Mouse (Mus musculus) neural tube, embryonic 13.5 days (tissue): Measurements from ENCODE around the gene Lmod2. TPM values are rescaled to one million over a fixed set of nuclear protein-coding genes. Genes with fewer than 3 reads are reported as not detected.

Experiments
- ATAC-seq: fragments of 200-750 bp; cut with Nextera tagmentation; 2 replicates; pipeline ENCODE4 v1.8.0; 2017; ENCODE audit warnings: low read depth, mild to moderate bottlenecking, moderate TSS enrichment, moderate library complexity
- H3K27ac ChIP-seq: fragments of 300-500 bp; sonication (generic); replicated peaks from 2 replicates; pipeline ENCODE4 v1.5.1; 2015; ENCODE audit warnings: moderate library complexity, mild to moderate bottlenecking, inconsistent platforms
- H3K27me3 ChIP-seq: fragments of 300-500 bp; sonication (generic); 2 replicates; pipeline ENCODE4 v1.6.1; 2015; ENCODE audit warnings: mild to moderate bottlenecking, inconsistent platforms
- H3K36me3 ChIP-seq: fragments of 300-500 bp; sonication (generic); 2 replicates; pipeline ENCODE4 v1.6.1; 2015; ENCODE audit warnings: mild to moderate bottlenecking, inconsistent platforms
- H3K4me1 ChIP-seq: fragments of 300-500 bp; sonication (generic); replicated peaks from 2 replicates; pipeline ENCODE4 v1.6.1; 2015; ENCODE audit warnings: inconsistent platforms
- H3K4me2 ChIP-seq: fragments of 300-500 bp; sonication (generic); 2 replicates; pipeline ENCODE4 v1.6.1; 2015; ENCODE audit warnings: inconsistent platforms, mild to moderate bottlenecking, moderate library complexity
- H3K4me3 ChIP-seq: fragments of 300-500 bp; sonication (generic); 2 replicates; pipeline ENCODE4 v1.5.1; 2015; ENCODE audit warnings: mild to moderate bottlenecking, inconsistent platforms
- H3K9ac ChIP-seq: fragments of 300-500 bp; sonication (generic); 2 replicates; pipeline ENCODE4 v1.6.1; 2015; ENCODE audit warnings: moderate library complexity, mild to moderate bottlenecking, inconsistent platforms
- H3K9me3 ChIP-seq: fragments of 300-500 bp; sonication (generic); 2 replicates; pipeline ENCODE4 v1.6.1; 2016; ENCODE audit warnings: inconsistent platforms
- WGBS: fragments of 180-500 bp; shearing (Covaris S2); methylation state at CpG from one replicate; pipeline ENCODE4 v1.1.7; 2015; 5-methylcytosine and 5-hydroxymethylcytosine counted together
- polyA plus RNA-seq: library from polyadenylated mRNA; unstranded; fragments of >200 nt; fragmentation: Nextera tagmentation; extraction: Ambion mirVana; gene quantifications from 2 replicates; pipeline ENCODE4 v1.2.1, GENCODE M21; 2015

The Lmod2 gene
- polyA plus RNA-seq, 1 experiment from 2014 or later, result 0.15 TPM

- Histone ChIP-seq H3K4me3 (no peak overlapping the region), H3K36me3 (no peaks in the 10 kb centered on the region), H3K27me3 (no peaks in the 10 kb centered on the region), H3K4me1 (peaks cover 12% of the 10 kb centered on the region), H3K27ac (no peak overlapping the region), H3K9me3 (no peaks in the 10 kb centered on the region), H3K9ac (no peak overlapping the region), H3K4me2 (no peak overlapping the region)
- no peak for ATAC-seq
- WGBS, result 87% methylated on average over 4 of the region's 4 CpGs
These were observed 49.6 kb downstream of the Lmod2 start for GRCm38 (mm10) chr6:24647103-24647691.

- Histone ChIP-seq H3K4me1 (peaks cover 12% of the 10 kb centered on the region), H3K27ac (no peak overlapping the region), H3K36me3 (no peaks in the 10 kb centered on the region), H3K9me3 (no peaks in the 10 kb centered on the region), H3K9ac (no peak overlapping the region), H3K27me3 (no peaks in the 10 kb centered on the region), H3K4me3 (no peak overlapping the region), H3K4me2 (no peak overlapping the region)
- ATAC-seq, result no peak
- WGBS, result 94% methylated on average over 4 of the region's 4 CpGs
These were observed 50.8 kb downstream of the Lmod2 start for GRCm38 (mm10) chr6:24648403-24648802.

DNA sequence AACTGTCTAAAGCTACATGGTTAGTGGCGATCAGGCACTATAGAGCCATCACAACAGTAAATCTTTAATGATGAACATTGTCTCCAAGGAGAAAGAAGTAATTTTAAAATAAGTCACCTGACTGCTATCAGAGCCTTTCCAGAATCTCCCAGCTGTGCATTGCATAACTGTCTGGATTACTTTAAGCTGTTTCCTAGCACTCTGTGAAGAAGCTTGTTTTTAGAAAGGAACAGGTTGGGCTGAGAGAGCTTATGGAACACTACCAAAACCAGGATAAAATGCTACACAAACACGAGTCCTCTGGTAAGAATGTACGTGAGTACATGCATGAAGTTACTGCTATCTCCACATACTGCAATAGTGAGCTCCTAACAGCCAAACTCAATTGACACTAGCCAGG is 53.2 kb downstream of the Lmod2 start:
- ATAC-seq, result no peak
- no peak overlapping the region for H3K9ac ChIP-seq
- no peak overlapping the region for H3K27ac ChIP-seq
- no peak overlapping the region for H3K4me3 ChIP-seq
- no peaks in the 10 kb centered on the region for H3K36me3 ChIP-seq
- no peak overlapping the region for H3K4me2 ChIP-seq
- no peaks in the 10 kb centered on the region for H3K27me3 ChIP-seq
- H3K9me3 ChIP-seq, result no peaks in the 10 kb centered on the region
- WGBS, result 87% methylated on average over 3 of the region's 3 CpGs
- H3K4me1 ChIP-seq, result peaks cover 12% of the 10 kb centered on the region

DNA sequence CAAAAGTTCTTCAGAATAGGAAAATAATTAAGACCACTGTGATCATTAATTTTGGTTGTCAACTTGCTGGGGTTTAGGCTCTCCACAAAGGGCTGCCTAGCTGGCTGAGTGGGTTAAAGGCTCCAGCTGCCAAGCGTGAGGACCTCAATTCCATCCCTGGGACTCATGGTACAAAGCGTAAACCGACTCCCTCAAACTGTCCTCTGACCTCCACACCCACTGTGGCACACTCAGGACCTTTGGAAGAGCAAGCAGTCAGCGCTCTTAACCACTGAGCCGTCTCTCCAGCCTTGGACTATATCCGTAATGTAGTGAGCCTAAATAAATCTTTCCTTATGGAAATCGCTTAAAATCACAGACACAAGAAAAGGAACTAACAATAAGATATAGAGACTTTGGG is 54.0 kb downstream of the Lmod2 start:
- no peaks in the 10 kb centered on the region for H3K9me3 ChIP-seq
- 71% methylated on average over 7 of the region's 7 CpGs for WGBS
- no peak overlapping the region for H3K27ac ChIP-seq
- H3K4me3 ChIP-seq, result no peak overlapping the region
- no peak overlapping the region for H3K4me2 ChIP-seq
- H3K9ac ChIP-seq, result no peak overlapping the region
- no peaks in the 10 kb centered on the region for H3K27me3 ChIP-seq
- no peak for ATAC-seq
- no peaks in the 10 kb centered on the region for H3K36me3 ChIP-seq
- H3K4me1 ChIP-seq, result peaks cover 18% of the 10 kb centered on the region

Other genes with a start within 250 kb of the Lmod2 start
- gene Iqub, start 82.7 kb upstream of the Lmod2 start, polyA plus RNA-seq, result 0.61 and 0.68 TPM in 2 replicates
- 458 and 481 TPM in 2 replicates for gene Ndufa5, start 69.7 kb upstream of the Lmod2 start, polyA plus RNA-seq
- gene Asb15, start 69.6 kb upstream of the Lmod2 start, polyA plus RNA-seq, result not detected in 2 replicates
- gene Wasl, start 67.2 kb downstream of the Lmod2 start, polyA plus RNA-seq, result 50.1 and 63.0 TPM in 2 replicates
- not detected in 2 replicates for gene Hyal6, start 135.5 kb downstream of the Lmod2 start, polyA plus RNA-seq
- gene Hyal4, start 150.6 kb downstream of the Lmod2 start, polyA plus RNA-seq, result not detected in 2 replicates
- not detected in 2 replicates for gene Spam1, start 193.4 kb downstream of the Lmod2 start, polyA plus RNA-seq